Mouse (Mus musculus) cerebellum, adult 2 months (tissue): ENCODE results near the gene Bloc1s3. TPM values are rescaled to one million over a fixed set of nuclear protein-coding genes. Genes with fewer than 3 reads are reported as not detected.

Experiments
- DNase-seq, 2 experiments: peaks; one replicate each; pipeline ENCODE4 v3.0.0; 2021
- H3K27ac ChIP-seq: fragments of 200-500 bp; 2 replicates; pipeline ENCODE4 v1.5.1; 2012; ENCODE audit warnings: low read length, control low read depth, inconsistent platforms; ENCODE audit not compliant: insufficient read depth
- H3K27me3 ChIP-seq: fragments of 200-500 bp; 2 replicates; pipeline ENCODE4 v1.6.1; 2012; ENCODE audit warnings: inconsistent platforms, mild to moderate bottlenecking, low read length, moderate library complexity; ENCODE audit not compliant: control insufficient read depth, insufficient read depth
- H3K4me1 ChIP-seq: fragments of 200-500 bp; 2 replicates; pipeline ENCODE4 v1.6.1; 2011; ENCODE audit warnings: low read length; ENCODE audit not compliant: control insufficient read depth, insufficient read depth
- H3K4me3 ChIP-seq: fragments of 200-500 bp; replicated peaks from 2 replicates; pipeline ENCODE3; 2011; ENCODE audit warnings: mild to moderate bottlenecking, low read depth, low read length, control low read depth; ENCODE audit not compliant: insufficient read depth
- CTCF ChIP-seq: fragments of 200-500 bp; IDR thresholded peaks from 2 replicates; pipeline ENCODE4 v1.5.1; 2011; ENCODE audit warnings: low read depth, mild to moderate bottlenecking, control low read depth, low read length, moderate library complexity, borderline replicate concordance; ENCODE audit not compliant: insufficient read depth
- POLR2A ChIP-seq: fragments of 200-500 bp; IDR thresholded peaks from 2 replicates; pipeline ENCODE4 v1.6.1; 2011; ENCODE audit warnings: low read length, control low read depth, borderline replicate concordance; ENCODE audit not compliant: insufficient read depth
- WGBS: fragments of 180-500 bp; shearing (Covaris S2); methylation state at CpG from one replicate; pipeline ENCODE4 v1.1.7; 2018; 5-methylcytosine and 5-hydroxymethylcytosine counted together
- polyA plus RNA-seq: library from polyadenylated mRNA; depleted of rRNA; stranded (reverse); fragments of >200 nt; gene quantifications from 2 replicates; pipeline ENCODE4 v1.2.3, GENCODE M21; 2012

Gene Bloc1s3
- polyA plus RNA-seq, 1 experiment: 9.2 TPM

GRCm38 (mm10) chr7:19543584-19543983 lies 35.4 kb upstream of the Bloc1s3 start:
- TF ChIP-seq POLR2A: no peak
- 0 out of 2 replicates have a peak, but pooled peaks have one; percentile 23 for TF ChIP-seq CTCF
- Histone ChIP-seq H3K4me3 (no peak overlapping the region), H3K27me3 (no peaks in the 10 kb centered on the region), H3K27ac (no peak overlapping the region), H3K4me1 (peaks cover 59% of the 10 kb centered on the region)
- no peak for DNase-seq
- 54% methylated on average over 6 of the region's 6 CpGs for WGBS

- DNase-seq: peak; percentile 68 to 72
- Histone ChIP-seq H3K27me3 (no peaks in the 10 kb centered on the region), H3K4me3 (no peak overlapping the region), H3K27ac (peak overlapping the region; percentile 62), H3K4me1 (peaks cover 54% of the 10 kb centered on the region)
- WGBS: 3% methylated on average over 8 of the region's 8 CpGs
- TF ChIP-seq CTCF (no peak), POLR2A (no peak)
These were observed 34.1 kb upstream of the Bloc1s3 start for GRCm38 (mm10) chr7:19542155-19542691.

DNA sequence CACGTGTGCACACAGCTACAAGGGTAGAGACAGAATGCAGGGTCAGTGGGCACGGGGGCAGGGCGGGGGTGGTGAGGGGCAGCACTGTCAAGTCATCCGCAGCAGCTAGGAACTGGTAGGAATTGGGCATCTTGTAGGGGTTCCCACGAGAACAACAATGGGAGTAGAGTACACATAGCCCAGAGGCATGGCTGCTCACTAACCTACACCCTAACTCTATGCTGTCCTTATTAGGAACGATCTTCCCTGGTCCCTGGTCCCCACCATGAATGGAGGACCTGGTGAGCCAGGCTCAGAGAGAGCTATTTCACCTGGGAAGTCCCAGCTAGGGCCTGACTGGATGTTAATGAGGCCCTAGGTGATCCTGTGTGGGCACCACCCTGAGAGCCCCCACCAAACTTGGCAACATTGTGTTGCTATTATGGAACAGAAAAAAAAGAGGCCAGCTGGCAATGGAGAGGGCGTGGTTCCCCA lies 33.6 kb upstream of the Bloc1s3 start:
- Histone ChIP-seq H3K4me1 (peaks cover 54% of the 10 kb centered on the region), H3K27me3 (no peaks in the 10 kb centered on the region), H3K4me3 (no peak overlapping the region), H3K27ac (peak overlapping the region; percentile 62)
- no peak for TF ChIP-seq POLR2A
- DNase-seq: no peak
- 25% methylated on average over 7 of the region's 7 CpGs for WGBS

- peak; percentile 51 to 57 for DNase-seq
- WGBS: 7% methylated on average over 2 of the region's 2 CpGs
- Histone ChIP-seq H3K27ac (peak overlapping the region; percentile 45; the same call in 1 of the 2 replicates), H3K4me3 (no peak overlapping the region), H3K27me3 (no peaks in the 10 kb centered on the region), H3K4me1 (peaks cover 57% of the 10 kb centered on the region)
- TF ChIP-seq POLR2A (no peak), CTCF (no peak)
These were observed 32.8 kb upstream of the Bloc1s3 start for GRCm38 (mm10) chr7:19540771-19541566.

GRCm38 (mm10) chr7:19534676-19535075 lies 26.5 kb upstream of the Bloc1s3 start:
- TF ChIP-seq CTCF (no peak), POLR2A (no peak)
- H3K27ac ChIP-seq: no peak overlapping the region
- H3K4me3 ChIP-seq: no peak overlapping the region
- 82% methylated on average over 10 of the region's 10 CpGs for WGBS
- no peak for DNase-seq
- H3K4me1 ChIP-seq: peaks cover 25% of the 10 kb centered on the region
- no peaks in the 10 kb centered on the region for H3K27me3 ChIP-seq

- Histone ChIP-seq H3K4me1 (peaks cover 20% of the 10 kb centered on the region), H3K27ac (no peak overlapping the region), H3K27me3 (no peaks in the 10 kb centered on the region), H3K4me3 (no peak overlapping the region)
- 34% methylated on average over 14 of the region's 14 CpGs for WGBS
- DNase-seq: no peak
- TF ChIP-seq CTCF (no peak), POLR2A (no peak)
These were observed 24.1 kb upstream of the Bloc1s3 start for GRCm38 (mm10) chr7:19532240-19532639.

- Histone ChIP-seq H3K4me1 (peaks cover 10% of the 10 kb centered on the region), H3K27me3 (no peaks in the 10 kb centered on the region), H3K27ac (no peak overlapping the region), H3K4me3 (no peak overlapping the region)
- 74% methylated on average over 10 of the region's 10 CpGs for WGBS
- no peak for TF ChIP-seq POLR2A
- TF ChIP-seq CTCF: no peak
- DNase-seq: no peak
These were observed 22.9 kb upstream of the Bloc1s3 start for GRCm38 (mm10) chr7:19531077-19531476.

DNA sequence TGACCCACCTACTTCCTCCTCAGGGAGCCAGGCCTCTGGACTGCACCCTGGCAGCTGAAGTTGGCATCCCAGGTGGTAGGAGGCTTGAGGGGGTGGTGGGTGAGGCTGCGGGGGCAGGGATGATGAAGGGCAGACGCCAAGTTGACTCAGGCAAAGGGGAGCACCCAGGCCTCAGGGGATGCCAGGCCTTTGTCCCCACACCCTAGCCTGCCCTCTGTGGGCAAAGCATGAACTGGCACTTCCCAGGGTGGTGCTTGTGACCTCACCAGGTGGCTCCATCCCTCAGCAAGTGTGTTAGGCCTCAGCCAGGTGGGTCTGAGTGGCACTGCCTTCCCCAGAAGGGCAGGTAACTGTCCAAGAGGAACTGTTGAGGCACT lies 16.9 kb upstream of the Bloc1s3 start:
- TF ChIP-seq CTCF (no peak), POLR2A (no peak)

More for the DNA sequence above, 16.9 kb upstream of the Bloc1s3 start:
- WGBS: 50% methylated on average over 2 of the region's 2 CpGs
- H3K27me3 ChIP-seq: peaks cover 3% of the 10 kb centered on the region; the same call in 1 of the 2 replicates
- no peak overlapping the region for H3K27ac ChIP-seq
- no peak overlapping the region for H3K4me3 ChIP-seq
- H3K4me1 ChIP-seq: peaks cover 15% of the 10 kb centered on the region
- no peak for DNase-seq
